Mouse (Mus musculus): Measurements from ENCODE around the gene Ptges2.
A peak's percentile ranks its signal among the peaks of the same experiment; 100 is the strongest.

Gene Ptges2

DNA sequence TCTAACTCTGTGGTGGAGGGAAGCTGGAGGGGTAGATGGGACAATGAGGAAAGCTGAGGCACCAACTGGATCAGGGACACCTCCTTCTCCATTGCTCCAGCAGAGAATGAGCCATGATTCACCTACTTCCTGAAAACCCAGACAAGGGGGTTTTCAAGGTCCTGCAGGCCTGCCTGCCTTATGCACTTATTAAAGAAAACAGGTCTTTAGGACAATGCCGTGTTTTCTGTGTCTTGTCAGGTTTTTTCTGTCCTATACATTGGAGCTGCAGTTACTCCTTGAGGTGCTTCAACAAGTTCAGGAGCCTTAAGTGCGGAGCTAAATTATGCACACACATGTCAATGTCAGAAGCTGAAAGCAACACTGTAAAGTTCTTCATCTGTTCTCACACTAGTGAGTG lies 45.9 kb downstream of the Ptges2 start:
- DNase-seq = no peak

DNA sequence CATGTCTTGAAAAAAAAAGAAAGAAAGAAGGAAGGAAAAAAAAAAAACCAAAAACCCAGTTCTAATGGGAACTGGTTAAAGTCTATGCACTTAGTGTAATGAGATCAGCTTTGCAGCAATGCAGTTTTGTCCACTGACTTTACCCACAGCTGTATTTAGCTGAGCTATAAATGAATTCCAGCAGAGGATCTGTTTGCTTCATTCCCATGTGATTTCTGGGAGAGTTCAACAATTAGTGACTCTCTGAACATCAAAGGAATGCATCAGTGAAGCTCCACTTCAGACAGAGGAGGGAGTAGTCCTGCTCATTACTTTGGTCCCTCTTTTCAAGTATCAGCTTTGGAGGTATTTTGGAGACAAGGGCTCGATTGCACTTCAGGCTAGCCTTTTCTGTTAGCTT lies 49.8 kb downstream of the Ptges2 start:
- no peak for DNase-seq

DNA sequence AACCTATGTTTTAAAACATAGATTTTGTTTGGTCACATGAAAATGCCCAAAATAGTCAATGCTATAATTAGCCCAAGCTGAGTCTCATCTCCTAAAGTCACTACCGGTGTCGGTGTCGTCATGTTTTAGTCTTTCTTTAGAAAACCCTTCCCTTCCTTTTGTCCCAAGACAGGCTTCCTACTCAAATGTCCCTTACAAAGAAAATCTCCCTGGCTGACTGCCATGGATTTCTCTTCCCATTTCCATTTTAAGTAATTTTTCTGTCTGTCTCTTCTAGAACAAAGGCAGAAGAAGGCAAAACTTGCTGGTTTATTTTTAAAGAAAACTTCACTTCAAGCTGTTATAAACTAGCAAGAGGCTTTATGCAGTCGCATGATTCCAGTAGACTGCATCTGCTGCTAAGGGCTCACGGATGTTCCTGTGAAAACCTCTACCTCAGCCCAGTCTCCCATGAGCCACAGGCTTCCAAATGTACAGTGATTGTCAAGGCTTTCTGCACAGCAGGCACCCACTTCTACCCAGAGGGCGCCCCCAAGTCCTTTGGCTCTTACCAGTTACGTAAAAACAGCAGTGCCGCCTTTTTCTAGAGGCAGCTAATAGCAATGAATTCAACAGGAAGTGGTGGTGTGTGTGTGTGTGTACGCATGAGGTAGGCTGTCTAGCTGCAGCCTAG lies 51.7 kb downstream of the Ptges2 start:
- DNase-seq = peak; percentile 50

DNA sequence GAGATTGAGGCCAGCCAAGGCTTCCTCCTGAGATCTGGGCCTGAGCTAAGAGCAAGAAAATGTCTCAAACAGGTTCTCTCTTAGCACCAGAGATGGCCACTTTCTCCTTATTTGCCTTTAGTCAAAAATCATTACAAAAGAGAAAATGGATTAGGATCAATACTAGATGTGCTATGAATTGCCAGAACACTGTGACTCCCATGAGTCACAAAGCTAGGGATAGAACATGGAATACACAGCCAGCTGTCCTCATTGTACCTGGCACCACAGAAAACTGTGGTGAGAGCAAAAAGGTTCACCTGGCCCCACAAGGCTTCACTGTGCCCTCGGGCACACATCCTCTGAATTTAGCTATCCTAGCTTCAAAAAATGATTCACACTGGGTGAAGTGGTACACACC lies 52.8 kb downstream of the Ptges2 start:
- no peak for DNase-seq

DNA sequence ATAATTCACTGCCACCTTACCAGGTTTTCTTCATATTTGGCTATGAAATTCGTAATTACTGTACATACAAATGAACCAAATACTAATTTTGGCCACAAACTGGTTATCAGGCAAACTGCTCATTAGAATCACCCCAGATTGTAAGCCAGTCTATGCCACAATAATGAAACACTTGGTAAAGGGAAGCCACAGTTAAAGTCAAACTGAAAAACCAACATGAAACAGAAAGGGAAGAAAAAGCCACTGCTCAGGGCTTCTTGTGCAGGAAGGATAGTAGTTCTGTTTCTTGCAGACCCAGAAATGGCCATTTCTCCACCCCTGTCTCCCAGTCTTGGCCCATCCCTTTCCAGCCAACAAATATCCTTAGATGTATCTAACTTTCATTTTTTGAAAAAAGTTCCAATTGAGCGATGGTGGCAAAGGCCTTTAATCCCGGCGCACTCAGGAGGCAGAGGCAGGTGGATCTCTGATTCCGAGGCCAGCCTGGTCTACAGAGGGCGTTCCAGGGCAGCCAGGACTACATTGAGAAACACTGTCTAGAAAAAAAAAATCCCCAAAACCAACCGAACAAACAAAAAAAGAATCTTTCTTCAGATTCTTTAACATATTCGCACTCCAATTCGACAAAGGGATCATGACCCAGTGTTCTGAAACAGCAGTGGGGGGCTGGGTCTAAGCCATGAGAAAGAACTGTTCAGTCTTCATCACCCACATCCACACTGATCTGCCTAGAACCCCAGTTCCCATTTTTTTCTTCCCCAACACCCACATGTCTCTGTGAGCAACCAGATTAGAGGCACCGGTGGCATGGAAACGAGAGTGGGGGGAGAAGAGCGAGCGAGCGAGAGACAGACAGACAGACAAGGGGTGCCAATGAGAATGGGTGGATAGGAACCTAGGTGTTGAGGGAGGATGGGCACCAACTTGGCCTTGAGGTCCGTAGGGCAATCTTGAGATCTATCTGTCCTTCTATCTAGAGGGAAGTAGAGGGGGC lies 54.4 kb downstream of the Ptges2 start, which contains the start of gene Naif1:
Naif1 (plus strand) TSS at position 697 of the 994 bp plus-strand sequence.
- peak; percentile 19 for DNase-seq

DNA sequence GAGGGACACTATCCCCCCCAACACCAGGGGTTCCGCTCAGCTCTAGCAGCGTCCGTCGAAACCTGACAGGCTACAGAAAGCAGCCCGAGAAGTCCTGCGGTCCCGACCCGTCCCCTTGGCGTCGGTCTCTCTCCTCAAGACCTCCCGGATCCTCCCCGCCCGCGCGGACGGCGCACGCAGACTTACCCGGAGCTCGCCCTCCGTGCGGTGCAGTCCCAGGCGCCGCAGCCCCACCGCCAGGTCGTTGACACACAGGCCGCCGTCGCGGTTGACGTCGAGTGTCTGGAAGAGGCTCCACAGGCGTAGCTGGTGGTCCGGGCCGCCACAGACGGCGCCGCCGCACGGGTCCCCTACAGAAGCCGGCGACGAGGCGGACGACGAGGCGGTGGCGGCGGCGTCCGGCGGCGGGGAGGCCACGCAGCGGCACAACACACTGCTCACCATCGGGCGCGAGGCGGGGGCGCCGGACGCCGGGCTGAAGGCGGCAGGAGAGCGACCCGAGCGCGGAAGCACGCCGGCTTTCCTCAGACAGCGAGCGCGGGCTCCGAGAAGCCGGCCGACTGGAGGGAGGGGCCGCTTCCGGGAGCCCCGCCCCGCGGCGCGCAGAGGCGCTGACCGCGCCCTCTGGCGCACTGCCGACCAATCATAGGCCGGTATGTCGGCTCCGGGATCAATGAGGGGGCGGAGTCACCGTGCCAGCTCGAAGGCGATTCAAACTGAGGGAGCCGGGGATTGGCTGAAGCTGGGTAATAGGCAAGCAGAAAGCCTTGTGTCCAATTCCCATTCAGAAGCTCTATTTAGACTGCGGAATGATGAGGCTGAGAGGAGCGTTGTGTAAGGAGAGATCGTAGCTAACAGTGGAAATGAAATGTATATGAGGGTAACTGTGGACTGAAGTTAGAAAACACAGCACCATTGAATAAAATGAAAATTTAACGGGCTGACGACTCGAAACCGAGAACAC lies 55.5 kb downstream of the Ptges2 start, which contains the start of gene Slc25a25:
Slc25a25 (minus strand) TSS at position 565 of the 964 bp plus-strand sequence.
- peak; percentile 98 for DNase-seq

DNA sequence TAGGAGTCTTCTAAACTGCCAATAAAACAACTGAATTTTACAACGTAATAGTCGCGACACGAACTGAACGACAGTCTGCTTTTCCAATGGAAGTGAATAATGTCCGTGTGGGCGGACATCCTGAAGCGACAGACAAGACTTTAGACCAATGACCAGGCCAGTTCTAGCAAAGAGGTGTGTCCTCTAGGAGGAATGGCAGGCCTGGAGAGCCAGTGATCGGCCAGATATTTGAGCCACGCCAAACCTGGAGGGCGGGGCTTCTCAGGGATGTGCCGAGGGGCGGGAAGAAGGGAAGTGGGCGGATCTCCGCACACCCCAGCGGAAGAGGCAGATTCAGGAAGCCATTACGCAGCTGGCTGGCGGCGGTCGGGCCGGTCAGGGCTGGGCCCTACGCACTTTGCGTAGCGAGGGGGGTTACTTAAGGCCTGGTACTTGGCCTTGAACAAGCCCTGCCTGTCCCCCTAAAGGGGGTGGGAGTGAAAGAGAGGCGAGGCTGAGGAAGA lies 56.2 kb downstream of the Ptges2 start:
- DNase-seq = peak; percentile 99

DNA sequence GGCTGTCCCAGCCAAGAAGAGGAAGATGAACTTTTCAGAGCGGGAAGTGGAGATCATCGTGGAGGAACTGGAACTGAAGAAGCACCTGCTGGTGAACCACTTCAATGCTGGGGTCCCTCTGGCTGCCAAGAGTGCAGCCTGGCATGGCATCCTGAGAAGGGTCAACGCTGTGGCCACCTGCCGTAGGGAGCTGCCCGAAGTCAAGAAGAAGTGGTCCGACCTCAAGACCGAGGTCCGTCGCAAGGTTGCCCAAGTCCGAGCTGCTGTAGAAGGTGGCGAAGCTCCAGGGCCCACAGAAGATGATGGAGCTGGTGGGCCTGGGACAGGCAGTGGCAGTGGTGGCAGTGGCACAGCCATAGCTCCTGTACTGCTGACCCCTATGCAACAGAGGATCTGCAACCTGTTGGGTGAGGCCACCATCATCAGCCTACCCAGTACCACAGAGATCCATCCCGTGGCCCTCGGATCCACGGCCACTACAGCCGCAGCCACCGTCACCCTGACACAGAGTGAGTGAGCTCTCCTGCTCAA lies 56.8 kb downstream of the Ptges2 start:
- peak; percentile 15 for DNase-seq

DNA sequence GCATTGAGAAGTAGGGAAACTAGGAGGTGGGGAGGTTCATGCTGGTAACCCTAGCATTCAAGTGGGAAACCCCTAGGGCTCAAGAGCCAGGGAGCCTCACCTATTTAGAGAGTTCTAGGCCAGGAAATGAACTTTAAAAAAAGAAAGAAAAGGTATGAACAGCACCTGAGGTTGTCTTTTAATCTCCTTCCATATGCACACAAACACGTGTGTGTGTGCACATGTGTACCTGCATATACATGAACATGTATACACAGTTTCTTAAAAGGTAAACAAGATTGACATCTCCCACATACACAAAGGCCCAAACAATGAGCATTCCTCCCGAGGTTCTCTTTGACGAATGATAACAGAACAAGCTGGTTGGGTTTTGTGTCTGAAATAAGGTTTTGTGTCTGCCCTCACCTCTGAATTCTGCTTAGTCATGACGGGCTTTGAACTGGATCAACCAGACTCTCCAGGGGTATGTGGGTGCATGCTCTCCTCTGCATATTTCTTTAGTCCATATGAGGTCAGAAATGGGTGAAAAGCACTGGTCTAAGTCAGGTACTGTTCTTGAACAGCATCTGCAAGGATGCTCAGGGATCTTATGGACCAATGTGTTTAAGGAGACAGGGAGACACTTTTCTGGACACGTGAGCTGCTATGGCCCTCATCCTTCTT lies 58.1 kb downstream of the Ptges2 start:
- DNase-seq = no peak

DNA sequence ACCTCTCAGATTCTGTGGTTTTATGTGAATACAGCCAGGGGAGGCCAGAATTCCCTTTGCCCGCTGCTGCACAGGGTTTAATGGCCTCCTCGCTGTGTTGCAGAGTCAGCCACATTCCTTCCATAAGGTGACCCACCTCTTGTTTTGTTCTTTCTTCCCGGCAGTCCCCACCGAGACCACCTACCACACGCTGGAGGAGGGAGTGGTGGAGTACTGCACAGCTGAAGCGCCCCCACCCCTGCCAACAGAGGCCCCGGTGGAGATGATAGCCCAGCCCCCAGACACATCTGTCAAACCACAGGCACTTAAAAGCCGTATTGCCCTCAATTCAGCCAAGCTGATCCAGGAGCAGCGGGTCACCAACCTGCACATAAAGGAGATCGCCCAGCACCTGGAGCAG lies 58.9 kb downstream of the Ptges2 start:
- no peak for DNase-seq

DNA sequence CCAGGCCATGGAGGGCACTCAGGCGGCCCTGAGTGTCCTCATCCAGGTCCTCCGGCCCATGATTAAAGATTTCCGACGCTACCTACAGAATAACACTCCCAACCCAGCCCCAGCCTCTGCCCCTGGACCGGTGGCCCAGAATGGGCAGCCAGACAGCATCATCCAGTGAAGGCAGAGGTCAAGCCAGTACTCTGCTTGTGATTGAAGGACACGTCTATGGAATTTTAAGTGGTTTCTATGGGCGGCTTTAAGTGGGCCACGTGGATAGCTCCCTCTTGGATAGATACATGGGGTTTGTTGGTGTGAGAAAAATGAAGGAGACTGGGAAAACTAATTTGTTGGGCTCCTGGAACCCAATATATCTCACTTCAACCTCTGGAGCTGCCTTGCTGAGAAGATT lies 59.4 kb downstream of the Ptges2 start:
- no peak for DNase-seq

All from right cerebral cortex, postnatal 25 days (tissue).